Mouse (Mus musculus) cerebellum, adult 2 months (tissue): ENCODE data around the gene Dgat2. TPM values are rescaled to one million over a fixed set of nuclear protein-coding genes. Genes with fewer than 3 reads are reported as not detected.

Experiments
- DNase-seq, 2 experiments: peaks; one replicate each; pipeline ENCODE4 v3.0.0; 2021
- H3K27ac ChIP-seq: fragments of 200-500 bp; 2 replicates; pipeline ENCODE4 v1.5.1; 2012; ENCODE audit warnings: low read length, control low read depth, inconsistent platforms; ENCODE audit not compliant: insufficient read depth
- H3K27me3 ChIP-seq: fragments of 200-500 bp; 2 replicates; pipeline ENCODE4 v1.6.1; 2012; ENCODE audit warnings: inconsistent platforms, mild to moderate bottlenecking, low read length, moderate library complexity; ENCODE audit not compliant: control insufficient read depth, insufficient read depth
- H3K4me1 ChIP-seq: fragments of 200-500 bp; 2 replicates; pipeline ENCODE4 v1.6.1; 2011; ENCODE audit warnings: low read length; ENCODE audit not compliant: control insufficient read depth, insufficient read depth
- H3K4me3 ChIP-seq: fragments of 200-500 bp; replicated peaks from 2 replicates; pipeline ENCODE3; 2011; ENCODE audit warnings: mild to moderate bottlenecking, low read depth, low read length, control low read depth; ENCODE audit not compliant: insufficient read depth
- CTCF ChIP-seq: fragments of 200-500 bp; IDR thresholded peaks from 2 replicates; pipeline ENCODE4 v1.5.1; 2011; ENCODE audit warnings: low read depth, mild to moderate bottlenecking, control low read depth, low read length, moderate library complexity, borderline replicate concordance; ENCODE audit not compliant: insufficient read depth
- POLR2A ChIP-seq: fragments of 200-500 bp; IDR thresholded peaks from 2 replicates; pipeline ENCODE4 v1.6.1; 2011; ENCODE audit warnings: low read length, control low read depth, borderline replicate concordance; ENCODE audit not compliant: insufficient read depth
- WGBS: fragments of 180-500 bp; shearing (Covaris S2); methylation state at CpG from one replicate; pipeline ENCODE4 v1.1.7; 2018; 5-methylcytosine and 5-hydroxymethylcytosine counted together
- polyA plus RNA-seq: library from polyadenylated mRNA; depleted of rRNA; stranded (reverse); fragments of >200 nt; gene quantifications from 2 replicates; pipeline ENCODE4 v1.2.3, GENCODE M21; 2012

Dgat2 gene
- polyA plus RNA-seq, 1 experiment: 26.2 TPM

DNA sequence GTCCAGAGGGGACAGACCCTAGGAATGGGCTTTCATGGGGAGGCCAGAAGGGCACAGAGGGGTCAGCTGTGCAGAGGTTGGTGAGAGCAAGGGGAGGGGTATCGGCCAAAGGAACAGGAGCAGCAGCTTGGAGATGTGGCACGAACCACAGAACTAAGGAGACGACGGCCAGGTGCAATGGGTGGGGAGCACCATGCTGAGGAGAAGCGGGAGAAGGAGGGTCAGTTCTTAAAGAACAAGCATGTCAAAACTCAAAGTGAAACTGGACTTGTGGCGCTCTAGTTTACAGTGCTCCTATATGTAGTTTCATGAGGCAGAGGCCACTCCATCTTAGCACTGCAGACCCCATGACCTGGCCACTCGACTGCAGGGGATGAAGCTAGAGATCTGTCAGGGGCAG is 35.0 kb downstream of the Dgat2 start:
- H3K27ac ChIP-seq: no peak overlapping the region
- H3K4me1 ChIP-seq: no peaks in the 10 kb centered on the region
- no peak overlapping the region for H3K4me3 ChIP-seq
- no peak for TF ChIP-seq POLR2A
- 87% methylated on average over 7 of the region's 7 CpGs for WGBS
- H3K27me3 ChIP-seq: no peaks in the 10 kb centered on the region
- no peak for DNase-seq

DNA sequence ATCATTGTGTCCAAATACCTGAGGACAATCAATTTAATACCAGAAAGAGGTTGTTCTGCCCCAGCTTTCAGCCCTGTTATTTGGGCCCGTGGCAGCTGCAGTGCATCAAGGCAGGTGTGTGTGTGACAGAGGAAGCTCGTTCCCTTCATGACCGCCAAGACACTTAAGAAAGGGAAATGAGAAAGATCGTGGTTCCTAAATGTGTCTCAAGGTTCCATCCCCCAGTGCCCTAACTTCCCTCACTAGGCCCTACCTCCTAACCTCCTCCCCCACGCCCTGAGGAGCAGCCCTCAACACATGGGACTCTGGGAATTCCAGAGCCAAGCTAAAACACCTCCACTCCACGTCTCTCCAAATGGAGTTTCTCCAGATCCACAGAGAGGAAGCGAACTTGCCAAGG is 35.6 kb downstream of the Dgat2 start:
- Histone ChIP-seq H3K27ac (no peak overlapping the region), H3K27me3 (no peaks in the 10 kb centered on the region), H3K4me3 (no peak overlapping the region), H3K4me1 (no peaks in the 10 kb centered on the region)
- TF ChIP-seq CTCF (no peak), POLR2A (no peak)
- WGBS: 79% methylated on average over 7 of the region's 7 CpGs
- no peak for DNase-seq

DNA sequence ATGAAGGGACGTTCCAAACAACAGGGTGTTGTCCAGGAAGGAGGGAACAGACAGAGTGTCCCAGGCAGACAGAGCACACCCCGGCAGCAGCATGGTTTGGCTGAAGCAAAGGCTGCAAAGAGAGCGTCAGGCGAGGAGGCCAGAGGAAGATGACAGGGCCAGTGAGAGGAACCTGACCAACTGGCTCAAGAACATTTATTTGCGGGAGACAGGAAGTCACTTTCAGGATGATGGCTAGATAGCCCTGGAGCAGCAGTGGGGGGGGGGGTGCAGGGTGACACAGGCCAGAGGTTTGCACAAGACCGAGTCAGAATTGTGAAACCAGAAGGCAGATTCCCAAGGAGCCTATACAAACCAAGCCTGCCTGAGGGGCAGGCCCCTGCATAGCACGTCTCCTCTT is 36.5 kb downstream of the Dgat2 start:
- no peaks in the 10 kb centered on the region for H3K4me1 ChIP-seq
- TF ChIP-seq CTCF: no peak
- no peak for TF ChIP-seq POLR2A
- H3K27me3 ChIP-seq: no peaks in the 10 kb centered on the region
- DNase-seq: no peak
- H3K27ac ChIP-seq: no peak overlapping the region
- no peak overlapping the region for H3K4me3 ChIP-seq
- WGBS: 72% methylated on average over 7 of the region's 7 CpGs

- TF ChIP-seq POLR2A: no peak
- no peak overlapping the region for H3K27ac ChIP-seq
- no peak overlapping the region for H3K4me3 ChIP-seq
- no peaks in the 10 kb centered on the region for H3K27me3 ChIP-seq
- 70% methylated on average over 11 of the region's 11 CpGs for WGBS
- H3K4me1 ChIP-seq: no peaks in the 10 kb centered on the region
- DNase-seq: no peak
These were observed 37.9 kb downstream of the Dgat2 start for GRCm38 (mm10) chr7:99144616-99145015.

GRCm38 (mm10) chr7:99143244-99143643 is 39.3 kb downstream of the Dgat2 start:
- TF ChIP-seq POLR2A: no peak
- TF ChIP-seq CTCF: no peak
- Histone ChIP-seq H3K4me3 (no peak overlapping the region), H3K4me1 (no peaks in the 10 kb centered on the region), H3K27ac (no peak overlapping the region), H3K27me3 (no peaks in the 10 kb centered on the region)
- 81% methylated on average over 3 of the region's 3 CpGs for WGBS
- no peak for DNase-seq

DNA sequence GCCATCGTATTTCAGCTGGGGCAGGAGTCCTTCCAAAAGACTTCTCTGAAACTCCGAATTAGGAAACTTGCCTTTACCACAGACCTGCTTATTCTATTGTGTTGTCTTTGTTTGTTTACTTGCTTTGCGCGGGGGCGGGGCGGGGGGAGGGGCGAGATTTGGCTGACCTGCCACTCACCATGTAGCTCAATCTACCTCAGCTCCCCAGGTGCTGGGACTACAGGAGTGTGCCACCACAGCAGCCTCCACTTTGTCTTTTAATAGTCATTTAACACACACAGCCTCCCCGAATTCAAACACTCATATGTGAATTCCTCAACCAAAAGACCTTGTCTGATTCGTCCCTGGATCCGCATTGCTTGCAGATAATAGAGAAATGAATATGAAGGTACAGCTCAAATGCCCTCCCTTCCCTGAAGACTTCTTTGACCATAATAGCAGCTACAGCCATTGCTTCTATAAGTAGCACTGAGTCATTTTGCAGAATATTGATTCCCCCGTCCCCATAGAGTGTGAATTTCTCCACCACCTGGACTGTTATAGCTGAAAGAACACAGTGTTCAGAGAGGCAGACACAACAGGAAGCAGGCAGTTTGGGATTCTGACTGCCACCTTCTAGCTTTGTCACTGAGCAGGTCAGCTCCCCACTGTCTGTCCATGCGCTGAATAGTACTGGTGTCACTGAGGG is 40.5 kb downstream of the Dgat2 start:
- H3K4me3 ChIP-seq: peak overlapping the region; percentile 64
- 30% methylated on average over 12 of the region's 12 CpGs for WGBS
- H3K4me1 ChIP-seq: no peaks in the 10 kb centered on the region
- peak in 1 of 2 experiments; percentile 18 for DNase-seq
- no peaks in the 10 kb centered on the region for H3K27me3 ChIP-seq
- TF ChIP-seq CTCF (no peak), POLR2A (no peak)
- no peak overlapping the region for H3K27ac ChIP-seq

DNA sequence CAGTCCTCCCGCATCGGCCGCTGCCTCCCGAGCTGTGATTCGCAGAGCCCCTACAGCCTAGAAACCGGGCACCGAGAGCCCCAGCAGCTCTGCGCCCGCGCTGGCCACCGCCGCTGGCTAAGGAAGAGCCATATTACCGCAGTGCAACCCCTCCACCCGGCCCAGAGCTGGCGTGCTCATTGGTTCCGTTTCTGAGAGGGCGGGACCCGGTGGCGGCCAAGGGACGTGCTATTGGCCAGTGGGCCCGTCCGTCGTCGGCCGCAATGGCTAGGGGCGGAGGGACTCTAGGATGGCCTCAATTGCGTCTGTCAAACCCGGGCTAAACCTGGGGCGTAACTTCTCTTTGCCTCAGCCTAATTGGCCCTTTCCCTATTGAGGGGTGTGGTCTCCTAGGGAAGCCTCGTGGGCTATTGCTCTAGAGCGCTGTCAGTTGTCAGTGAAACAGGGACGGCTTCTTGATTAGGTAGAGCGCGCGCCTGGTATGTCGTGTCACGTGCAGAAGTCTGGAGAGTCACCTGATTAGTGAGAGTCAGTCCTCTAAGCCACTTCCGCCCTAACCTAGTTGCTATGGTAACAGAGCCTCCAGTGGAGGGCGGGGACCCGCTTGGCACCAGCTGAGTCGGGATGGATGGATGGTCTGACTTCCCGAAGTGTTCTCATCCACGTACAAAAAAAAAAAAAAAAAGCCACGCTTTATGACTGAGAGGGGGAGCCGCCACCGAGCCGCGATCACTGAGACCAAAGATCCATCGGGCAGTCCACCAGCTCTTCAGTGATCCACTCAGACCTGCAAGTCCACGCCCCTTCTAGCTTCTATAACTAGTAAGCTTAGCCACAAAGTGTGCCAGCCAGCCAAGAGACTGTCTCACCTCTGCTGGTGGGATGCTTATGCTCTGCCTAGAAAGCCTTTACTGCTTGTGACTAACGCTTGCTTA is 41.3 kb downstream of the Dgat2 start, which contains the start of gene Uvrag:
Uvrag (minus strand) TSS at position 158 of the 935 bp plus-strand sequence.
- H3K27me3 ChIP-seq: no peaks in the 10 kb centered on the region
- peak within 1 kb of the TSS; percentile 64 for H3K4me3 ChIP-seq
- peak within 1 kb of the TSS; percentile 76 for H3K27ac ChIP-seq
- peak; percentile 100 for DNase-seq
- under 1% methylated on average over 51 of the region's 51 CpGs for WGBS
- TF ChIP-seq POLR2A (peak; percentile 83; the same call in 1 of the 2 replicates), CTCF (no peak)
- H3K4me1 ChIP-seq: no peaks in the 10 kb centered on the region

GRCm38 (mm10) chr7:99140511-99140910 is 42.0 kb downstream of the Dgat2 start:
- no peaks in the 10 kb centered on the region for H3K4me1 ChIP-seq
- under 1% methylated on average over 39 of the region's 39 CpGs for WGBS
- no peak for TF ChIP-seq CTCF
- TF ChIP-seq POLR2A: no peak
- no peak for DNase-seq
- H3K4me3 ChIP-seq: peak overlapping the region; percentile 61
- H3K27me3 ChIP-seq: no peaks in the 10 kb centered on the region
- H3K27ac ChIP-seq: peak overlapping the region; percentile 76
